Mouse (Mus musculus) adrenal gland, postnatal 4 days (tissue): ENCODE results near the gene Folh1. TPM values are rescaled to one million over a fixed set of nuclear protein-coding genes. Genes with fewer than 3 reads are reported as not detected.
"Not testable (repeated sequence)": the region's sequence is repeated elsewhere in the genome, so short reads cannot be mapped to it uniquely, and the experiment has no call there.

Experiments
- DNase-seq, 2 experiments: peaks; one replicate each; pipeline ENCODE4 v3.0.0; 2021 to 2022; ENCODE audit warnings: low spot score in 2 of 2, mixed read lengths in 2 of 2
- long read RNA-seq, 2 experiments: library from polyadenylated mRNA; stranded (forward); transcript quantifications; one replicate each; pipeline ENCODE4 v2.0.0; 2021
- total RNA-seq, 2 experiments: library from RNA; stranded (reverse); gene quantifications; 2 replicates each; pipeline ENCODE4 v1.2.3; 2021

Folh1 gene
- 1 to 10 TPM; 1.1 to 1.2 TPM for total RNA-seq
- long read RNA-seq, experiment 1 = 0 reads
- long read RNA-seq, experiment 2 = 0 reads

GRCm38 (mm10) chr7:86775617-86776325 is at the start of gene Folh1:
Gene Folh1 (minus strand): TSS chr7:86775943.
- DNase-seq = no peak

GRCm38 (mm10) chr7:86816466-86816865 is 40.7 kb upstream of the Folh1 start:
- no peak for DNase-seq

GRCm38 (mm10) chr7:86815716-86816115 is 40.0 kb upstream of the Folh1 start:
- not testable (repeated sequence) for DNase-seq

- DNase-seq = not testable (repeated sequence)
Observed at GRCm38 (mm10) chr7:86815241-86815640, 39.5 kb upstream of the Folh1 start.

GRCm38 (mm10) chr7:86794727-86795126 is 19.0 kb upstream of the Folh1 start, which contains the start of gene Vmn2r77:
Gene Vmn2r77 (plus strand): TSS chr7:86795027.
- no peak for DNase-seq

GRCm38 (mm10) chr7:86771621-86772020 is 4.1 kb downstream of the Folh1 start:
- no peak for DNase-seq

- DNase-seq = no peak
Observed at GRCm38 (mm10) chr7:86764628-86765027, 11.1 kb downstream of the Folh1 start.

- DNase-seq = no peak
Observed at GRCm38 (mm10) chr7:86760751-86761150, 15.0 kb downstream of the Folh1 start.

GRCm38 (mm10) chr7:86725013-86725412 is 50.7 kb downstream of the Folh1 start:
- DNase-seq = no peak

- no peak for DNase-seq
Observed at GRCm38 (mm10) chr7:86688030-86688429, 87.7 kb downstream of the Folh1 start, which contains the start of gene Olfr292. Gene Olfr292 (plus strand): TSS chr7:86688330.

Other genes with a start within 250 kb of the Folh1 start
- not detected for gene Olfr295, start 192.1 kb downstream of the Folh1 start, total RNA-seq
- not detected for gene Olfr294, start 159.3 kb downstream of the Folh1 start, total RNA-seq
- not detected for gene Olfr293, start 126.9 kb downstream of the Folh1 start, total RNA-seq
- gene Olfr292, start 87.6 kb downstream of the Folh1 start, total RNA-seq = not detected
- gene Vmn2r77, start 19.1 kb upstream of the Folh1 start, total RNA-seq = not detected
- gene Vmn2r78, start 139.2 kb upstream of the Folh1 start, total RNA-seq = not detected
- gene Vmn2r79, start 220.2 kb upstream of the Folh1 start, total RNA-seq = under 1 TPM in 1 of 2 experiments, not detected in 1; 0.03 TPM